Mouse (Mus musculus): Measurements from ENCODE around the gene Manba. TPM values are rescaled to one million over a fixed set of nuclear protein-coding genes. Genes with fewer than 3 reads are reported as not detected.
A peak's percentile ranks its signal among the peaks of the same experiment; 100 is the strongest.

Manba gene
- total RNA-seq, 2 experiments from 2014 or later, result 10.4 to 12.9 TPM

GRCm38 (mm10) chr3:135529670-135530069, 44.3 kb downstream of the Manba start:
- DNase-seq, result no peak

DNA sequence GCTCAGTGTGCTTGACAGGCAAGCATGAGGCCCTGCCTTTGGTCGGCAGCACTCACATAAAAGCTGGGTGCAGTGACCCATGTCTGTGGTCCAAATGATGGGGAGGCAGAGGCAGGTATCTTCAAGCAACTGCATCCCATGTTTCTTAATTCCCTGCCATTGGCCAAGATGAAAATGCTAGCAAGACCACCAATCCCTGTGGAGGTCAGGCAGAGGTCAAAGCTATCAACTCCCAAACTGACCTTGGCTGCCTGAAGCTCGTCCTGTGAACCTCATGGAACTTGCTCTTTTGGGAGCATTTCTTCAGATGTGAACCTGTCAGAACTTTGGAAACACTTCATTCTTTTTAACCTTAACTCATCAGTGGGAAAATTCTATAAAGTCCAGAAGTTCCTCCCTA, 46.4 kb downstream of the Manba start:
- no peak for DNase-seq

- no peak for DNase-seq
Observed at GRCm38 (mm10) chr3:135534103-135534502, 48.7 kb downstream of the Manba start.

DNA sequence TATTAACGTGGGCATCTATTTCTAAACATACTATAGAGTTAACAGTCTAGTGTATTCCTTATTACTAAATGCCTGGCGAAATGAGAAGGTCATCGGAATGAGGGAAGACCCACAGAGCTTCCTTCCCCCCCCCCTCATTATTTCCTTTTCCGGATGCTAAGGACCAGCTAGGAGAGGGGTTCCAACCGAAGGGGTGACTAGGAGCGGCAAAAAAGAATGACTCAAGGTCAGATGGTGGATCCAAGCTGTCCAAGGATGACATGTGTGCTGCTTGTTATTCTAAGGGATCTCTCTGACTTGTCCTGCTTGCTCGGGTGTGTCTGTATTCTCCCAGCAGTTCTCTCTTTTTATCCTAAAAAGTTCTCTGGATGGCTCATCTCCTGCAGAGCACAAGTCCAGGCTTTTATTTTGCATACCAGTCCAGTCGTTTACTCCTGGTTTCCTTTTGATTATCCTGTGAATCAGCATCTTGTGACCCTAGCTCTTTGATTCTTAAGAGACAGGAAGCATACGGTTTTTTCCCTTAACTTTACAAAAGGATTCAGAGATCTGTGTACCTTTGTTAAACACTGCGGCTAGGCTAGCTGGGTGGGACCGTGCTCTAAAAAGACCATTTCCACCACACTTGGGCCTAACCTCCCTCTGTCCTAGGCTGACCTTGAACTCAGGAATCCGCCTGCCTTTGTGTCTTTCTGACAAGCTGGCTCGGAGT, 61.0 kb downstream of the Manba start:
- no peak for DNase-seq

GRCm38 (mm10) chr3:135547298-135547697, 61.9 kb downstream of the Manba start:
- DNase-seq, result no peak

DNA sequence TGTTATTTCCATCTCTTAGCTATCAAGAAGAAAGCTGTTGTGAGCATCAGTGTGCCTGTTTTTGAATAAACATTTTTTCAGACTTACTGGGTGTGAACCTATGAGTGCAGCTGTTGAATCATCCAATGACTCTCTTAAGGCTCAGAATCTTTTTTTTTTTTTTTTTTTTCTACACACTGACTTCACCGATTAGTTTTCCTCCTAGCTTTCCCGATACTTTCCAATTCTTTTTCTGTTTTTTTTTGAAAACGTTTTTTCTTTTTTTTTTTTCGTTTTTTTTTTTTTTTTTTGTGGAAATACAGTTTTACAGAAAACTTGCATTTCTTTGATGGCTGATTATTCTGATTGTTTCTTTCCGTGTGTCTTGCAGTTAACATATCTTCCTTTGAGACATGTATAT, 67.5 kb downstream of the Manba start:
- DNase-seq, result no peak

- DNase-seq, result no peak
Observed at GRCm38 (mm10) chr3:135555192-135555591, 69.8 kb downstream of the Manba start.

- no peak for DNase-seq
Observed at GRCm38 (mm10) chr3:135556052-135556587, 70.7 kb downstream of the Manba start.

DNA sequence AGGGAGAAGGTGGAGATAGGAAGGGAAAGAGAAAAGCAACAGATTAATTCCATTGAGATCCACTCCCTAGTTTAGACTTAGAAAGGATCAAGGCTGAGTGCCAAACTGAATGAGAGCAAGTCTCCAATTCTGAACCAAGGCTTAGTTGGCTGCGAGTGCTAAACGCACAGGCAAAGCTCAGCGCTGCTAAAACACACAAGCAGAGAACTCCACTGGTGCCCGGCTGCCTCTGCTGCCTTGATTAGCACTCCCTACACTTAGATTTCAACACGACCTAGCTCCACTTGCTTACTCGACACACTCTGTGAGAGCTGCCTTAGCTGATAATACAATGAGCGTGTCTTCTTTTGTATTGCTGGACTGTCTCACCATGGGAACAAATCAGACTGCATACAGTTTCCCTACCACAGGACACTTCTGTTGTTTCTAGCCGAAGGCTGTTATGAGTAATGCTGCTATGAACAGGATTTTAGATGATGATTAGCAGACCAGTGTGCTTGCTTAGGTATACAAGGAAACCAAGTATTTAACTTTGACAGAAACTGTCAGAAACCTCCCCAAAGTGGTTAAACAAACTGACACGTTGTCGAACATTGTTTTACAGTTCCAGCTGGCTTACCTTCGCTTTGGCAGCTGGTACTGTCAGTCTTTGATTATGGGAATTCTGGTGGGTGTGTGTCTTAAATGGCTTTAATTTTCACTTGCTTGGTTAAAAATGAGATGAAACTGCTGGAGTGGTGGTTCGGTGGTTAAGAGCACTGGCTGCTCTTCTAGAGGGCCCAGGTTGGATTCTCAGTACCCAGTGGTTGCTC, 71.6 kb downstream of the Manba start:
- DNase-seq, result no peak

DNA sequence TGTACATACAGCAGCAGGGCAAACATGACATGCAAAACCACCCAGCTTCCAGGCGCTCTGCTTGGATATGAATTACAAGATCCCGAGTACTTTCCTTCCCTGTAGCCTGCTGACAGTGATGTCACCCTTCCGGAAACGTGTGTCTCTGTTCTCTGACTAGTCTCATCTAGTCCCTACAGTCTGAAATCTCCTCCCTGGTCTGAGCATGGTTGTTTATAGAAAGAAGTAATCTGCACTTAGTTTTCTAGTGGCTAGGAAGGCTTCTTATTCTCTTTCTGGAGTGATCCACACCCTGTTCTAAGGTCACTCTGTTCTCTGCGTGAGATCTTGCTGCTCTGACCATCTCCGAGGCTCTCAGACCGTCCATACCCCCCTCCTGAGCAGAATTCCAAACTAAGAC, 76.6 kb downstream of the Manba start:
- no peak for DNase-seq

DNA sequence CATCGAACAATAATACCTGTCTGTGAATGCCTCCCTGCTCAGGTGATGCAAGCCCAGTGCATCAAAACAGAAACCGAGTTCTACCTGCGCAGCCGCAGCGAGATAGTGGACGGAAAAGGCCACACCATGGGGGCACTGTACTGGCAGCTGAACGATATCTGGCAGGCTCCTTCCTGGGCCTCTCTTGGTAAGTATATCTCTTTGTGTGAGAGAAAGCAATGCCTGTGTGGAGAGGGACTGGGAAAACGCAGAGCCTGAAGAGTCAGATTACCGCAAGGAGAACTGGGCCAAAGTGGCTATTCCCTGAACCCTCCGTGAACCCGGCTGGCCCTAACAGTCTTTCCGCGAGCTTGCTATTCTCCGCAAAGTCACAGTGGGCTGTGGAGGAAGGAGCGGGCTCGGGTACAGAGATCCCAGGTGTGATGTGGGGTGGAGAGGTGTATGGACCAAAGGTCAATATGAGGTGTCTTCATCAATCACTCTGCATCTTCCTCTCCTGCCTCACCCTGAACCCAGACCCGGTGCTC, 77.8 kb downstream of the Manba start:
- no peak for DNase-seq

GRCm38 (mm10) chr3:135564706-135565105, 79.3 kb downstream of the Manba start:
- peak; percentile 29 to 36 for DNase-seq

GRCm38 (mm10) chr3:135565306-135565705, 79.9 kb downstream of the Manba start:
- DNase-seq, result no peak

- peak in 1 of 2 experiments; percentile 41 for DNase-seq
Observed at GRCm38 (mm10) chr3:135567888-135568287, 82.5 kb downstream of the Manba start.

GRCm38 (mm10) chr3:135568633-135569032, 83.2 kb downstream of the Manba start:
- DNase-seq, result no peak

DNA sequence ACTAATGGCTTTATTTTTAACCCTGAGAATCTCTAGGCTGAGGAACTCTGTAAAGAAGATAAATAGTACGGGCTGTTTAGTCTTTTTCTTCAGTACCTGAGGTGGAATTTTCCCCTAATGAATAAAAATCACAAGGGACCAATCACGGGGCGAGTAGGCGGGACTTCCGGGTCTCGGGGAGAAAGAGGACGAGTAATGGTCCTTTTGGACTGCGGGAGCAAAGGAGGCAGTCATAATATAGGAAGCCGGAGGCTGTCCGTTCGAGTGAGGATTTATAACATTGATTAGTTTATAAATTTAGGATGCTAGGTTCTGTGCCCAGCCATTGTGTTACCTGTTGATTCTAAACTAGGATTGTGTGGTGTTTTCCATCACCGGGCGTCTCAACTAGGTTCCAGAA, 86.1 kb downstream of the Manba start:
- peak in 1 of 2 experiments; percentile 25 for DNase-seq

GRCm38 (mm10) chr3:135573051-135573450, 87.6 kb downstream of the Manba start:
- DNase-seq, result no peak

DNA sequence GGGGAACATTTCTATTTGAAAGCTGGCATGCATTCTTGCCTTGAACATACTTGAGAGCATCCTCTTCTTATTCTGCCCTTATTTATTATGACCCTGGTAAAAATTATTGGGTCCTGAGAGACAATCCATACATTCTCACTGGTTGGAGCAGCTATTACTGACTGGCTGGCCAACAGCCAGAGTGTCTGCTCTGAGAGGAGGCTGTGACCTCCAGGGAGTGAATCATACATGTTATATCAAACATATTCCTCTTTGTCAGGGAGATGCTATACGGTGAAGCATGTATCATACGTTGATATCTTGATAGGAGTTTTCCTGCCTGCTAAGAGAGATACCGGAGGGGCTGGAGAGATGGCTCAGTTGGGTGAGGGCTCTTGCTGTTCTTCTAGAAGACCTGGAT, 89.7 kb downstream of the Manba start:
- peak; percentile 49 to 56 for DNase-seq

DNA sequence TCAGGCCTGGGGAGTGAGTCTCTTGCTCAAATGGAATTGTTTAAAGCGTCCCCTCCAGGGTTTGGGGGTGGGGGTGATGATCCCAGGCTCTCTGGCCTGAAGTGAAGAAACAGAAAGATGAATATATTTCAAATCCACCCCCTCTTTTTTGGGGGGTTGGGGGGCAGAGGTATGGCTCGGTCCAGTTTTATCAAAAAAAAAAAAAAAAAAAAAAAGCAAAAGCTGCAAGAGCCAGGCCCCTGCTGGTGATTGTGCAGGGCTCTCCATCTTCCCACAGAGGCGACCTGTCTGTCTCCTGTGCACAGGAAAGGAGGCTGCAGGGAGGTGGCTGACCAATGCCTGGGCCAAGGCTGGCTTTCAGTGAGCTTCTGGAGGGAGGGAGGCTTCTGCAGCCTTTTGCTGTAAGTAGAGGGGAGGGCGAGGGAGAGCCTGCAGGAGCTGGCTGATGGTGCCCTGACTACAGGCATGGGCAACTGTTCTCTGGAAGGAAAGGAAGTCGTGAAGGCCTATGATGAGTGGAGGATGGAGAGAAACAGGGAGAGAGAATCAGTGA, 93.3 kb downstream of the Manba start:
- no peak for DNase-seq

- no peak for DNase-seq
Observed at GRCm38 (mm10) chr3:135579179-135579578, 93.8 kb downstream of the Manba start.

DNA sequence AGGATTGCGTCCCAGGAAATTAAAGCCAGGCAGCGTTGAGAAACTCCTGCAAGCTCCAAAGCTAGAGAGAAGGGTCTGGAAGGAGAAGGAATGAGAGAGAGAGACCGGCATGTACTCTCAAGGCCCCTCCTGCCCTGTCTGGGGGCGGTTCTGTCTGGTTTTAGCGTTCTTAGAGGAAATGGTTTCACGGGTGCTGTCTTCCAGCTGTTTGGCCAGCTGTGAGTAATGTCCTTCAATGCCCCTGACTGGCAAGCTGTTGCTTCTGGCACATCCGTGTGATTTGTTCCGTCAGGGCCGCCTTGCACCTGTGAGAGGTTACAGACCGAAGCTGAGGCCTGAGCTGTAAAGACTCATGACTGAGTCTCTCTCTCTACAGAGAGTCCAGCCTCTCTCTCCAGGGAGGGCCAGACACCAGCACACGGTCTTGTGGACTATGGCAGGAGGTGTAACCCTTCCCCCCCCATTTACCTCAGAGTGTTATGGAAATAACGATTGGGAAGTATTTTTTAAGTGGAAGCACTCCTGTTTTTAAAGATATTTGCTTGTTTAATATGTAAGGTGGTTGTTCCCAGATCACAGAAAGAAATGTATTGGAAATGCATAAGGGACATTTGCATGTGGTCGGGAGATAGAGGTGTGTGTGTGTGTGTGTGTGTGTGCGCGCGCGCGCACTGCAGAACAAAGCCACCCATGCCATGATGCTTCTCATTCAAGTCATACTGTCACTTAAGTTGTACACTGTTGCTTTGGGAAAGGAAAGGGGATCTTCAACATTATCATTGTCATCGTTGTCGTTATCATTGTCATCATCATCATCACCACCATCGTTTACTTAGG, 95.2 kb downstream of the Manba start:
- DNase-seq, result no peak

DNA sequence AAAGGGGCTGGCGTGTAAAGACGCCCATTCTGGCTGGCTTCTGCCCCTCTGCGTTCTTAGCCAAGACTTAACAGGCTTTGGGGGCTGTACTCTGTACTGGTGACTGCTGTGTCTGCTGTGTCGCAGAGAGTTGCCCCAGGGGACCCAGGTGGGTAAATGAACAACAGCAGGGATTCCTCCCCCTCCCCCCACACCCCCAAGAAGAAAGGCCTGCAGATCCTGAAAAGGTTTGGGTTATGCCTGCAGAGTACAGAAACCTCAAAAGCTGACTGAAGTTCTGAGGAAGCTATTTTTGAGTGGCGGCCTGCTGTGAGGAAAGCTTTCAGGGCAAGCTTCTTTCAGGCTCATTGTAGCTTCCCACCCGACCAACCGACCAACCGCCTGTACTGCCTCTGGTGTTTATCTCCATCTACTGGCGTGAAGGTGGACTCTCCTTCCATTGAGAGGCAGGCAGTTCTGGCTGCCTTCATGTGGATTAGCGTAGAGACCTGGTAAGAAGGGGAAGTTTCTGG, 96.3 kb downstream of the Manba start:
- no peak for DNase-seq
